Mouse (Mus musculus) adrenal gland, postnatal 14 days (tissue): Measurements from ENCODE around the gene Itpr1. TPM values are rescaled to one million over a fixed set of nuclear protein-coding genes. Genes with fewer than 3 reads are reported as not detected.
"Not testable (repeated sequence)": the region's sequence is repeated elsewhere in the genome, so short reads cannot be mapped to it uniquely, and the experiment has no call there.

Experiments
- DNase-seq: peaks from one replicate; pipeline ENCODE4 v3.0.0; 2021; ENCODE audit warnings: mixed read lengths
- total RNA-seq: library from RNA; stranded (reverse); gene quantifications from 2 replicates; pipeline ENCODE4 v1.2.3, GENCODE M21; 2021

Itpr1 gene
- total RNA-seq, 1 experiment from 2014 or later: 121 TPM

- no peak for DNase-seq
Observed at GRCm38 (mm10) chr6:108553013-108553412, 340.1 kb downstream of the Itpr1 start.

- DNase-seq: no peak
Observed at GRCm38 (mm10) chr6:108553536-108553935, 340.6 kb downstream of the Itpr1 start.

- no peak for DNase-seq
Observed at GRCm38 (mm10) chr6:108554389-108554788, 341.5 kb downstream of the Itpr1 start.

GRCm38 (mm10) chr6:108554878-108555277 is 342.0 kb downstream of the Itpr1 start:
- no peak for DNase-seq

- DNase-seq: no peak
Observed at GRCm38 (mm10) chr6:108557576-108558322, 344.9 kb downstream of the Itpr1 start.

- DNase-seq: not testable (repeated sequence)
Observed at GRCm38 (mm10) chr6:108559226-108559625, 346.3 kb downstream of the Itpr1 start.

- no peak for DNase-seq
Observed at GRCm38 (mm10) chr6:108562971-108563370, 350.1 kb downstream of the Itpr1 start.

GRCm38 (mm10) chr6:108565447-108565846 is 352.6 kb downstream of the Itpr1 start:
- not testable (repeated sequence) for DNase-seq

- DNase-seq: no peak
Observed at GRCm38 (mm10) chr6:108566549-108566948, 353.7 kb downstream of the Itpr1 start.

GRCm38 (mm10) chr6:108569460-108570187 is 356.7 kb downstream of the Itpr1 start:
- DNase-seq: peak; percentile 14

GRCm38 (mm10) chr6:108570351-108571041 is 357.6 kb downstream of the Itpr1 start:
- peak; percentile 65 for DNase-seq

GRCm38 (mm10) chr6:108571042-108571590 is 358.2 kb downstream of the Itpr1 start:
- DNase-seq: peak; percentile 92

- no peak for DNase-seq
Observed at GRCm38 (mm10) chr6:108572646-108573045, 359.8 kb downstream of the Itpr1 start.

- no peak for DNase-seq
Observed at GRCm38 (mm10) chr6:108577056-108577455, 364.2 kb downstream of the Itpr1 start.

- no peak for DNase-seq
Observed at GRCm38 (mm10) chr6:108588426-108588825, 375.5 kb downstream of the Itpr1 start.

GRCm38 (mm10) chr6:108592227-108592626 is 379.3 kb downstream of the Itpr1 start:
- no peak for DNase-seq

GRCm38 (mm10) chr6:108592636-108593035 is 379.7 kb downstream of the Itpr1 start:
- DNase-seq: no peak

GRCm38 (mm10) chr6:108594171-108594841 is 381.4 kb downstream of the Itpr1 start:
- no peak for DNase-seq

GRCm38 (mm10) chr6:108598691-108599090 is 385.8 kb downstream of the Itpr1 start:
- no peak for DNase-seq

GRCm38 (mm10) chr6:108599317-108599716 is 386.4 kb downstream of the Itpr1 start:
- no peak for DNase-seq
